Mouse (Mus musculus): ENCODE measurements around the gene Tst.

DNA sequence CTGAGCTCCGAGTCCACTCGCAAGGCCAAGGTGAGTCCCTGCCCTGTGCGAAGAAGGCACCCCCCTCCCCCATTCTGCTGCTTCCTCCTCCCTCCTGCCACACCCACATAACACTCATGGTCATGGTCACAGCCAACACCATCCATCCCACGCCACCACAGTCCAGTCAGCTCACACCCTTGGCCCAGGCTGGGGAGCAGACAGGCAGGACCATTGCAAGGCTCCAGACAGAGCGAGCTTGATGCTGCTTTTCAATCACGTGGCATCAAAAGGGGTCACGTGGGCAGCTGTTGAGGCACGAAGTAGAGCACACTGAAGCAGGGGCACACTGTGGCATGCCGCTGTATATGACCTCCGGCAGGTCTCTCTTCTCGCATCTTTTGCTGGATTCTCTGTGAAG, 30.0 kb upstream of the Tst start:
- no peak for TF ChIP-seq POLR2A (IDR thresholded peaks at IDR 0.05; ENCODE audit: borderline replicate concordance, control insufficient read depth, low read depth, low read length)
- TF ChIP-seq CTCF (IDR thresholded peaks at IDR 0.05; ENCODE audit: control insufficient read depth, insufficient read depth, low read length): no peak

All from bone marrow, adult 2 months (tissue).